Mouse (Mus musculus): ENCODE data around the gene Angpt4. TPM values are rescaled to one million over a fixed set of nuclear protein-coding genes. Genes with fewer than 3 reads are reported as not detected.

Angpt4 gene
- polyA plus RNA-seq, 1 experiment = 0.25 TPM

- H3K9ac ChIP-seq (ENCODE audit: low read depth, poor library complexity, severe bottlenecking) = no peak overlapping the region
- H3K9me3 ChIP-seq (replicated peaks; ENCODE audit: control insufficient read depth, insufficient read depth, low read length, poor library complexity, severe bottlenecking) = no peaks in the 10 kb centered on the region
- H3K27ac ChIP-seq (ENCODE audit: insufficient read depth, low read length) = no peak overlapping the region
- H3K4me3 ChIP-seq (ENCODE audit: low read depth, low read length) = no peak overlapping the region
- H3K4me1 ChIP-seq (ENCODE audit: control insufficient read depth, insufficient read depth, low read length) = no peaks in the 10 kb centered on the region
- TF ChIP-seq POLR2A (IDR thresholded peaks at IDR 0.05; ENCODE audit: insufficient read depth, low read length) (no peak), EP300 (IDR thresholded peaks at IDR 0.05; ENCODE audit: insufficient read depth, low read depth, low read length) (no peak), CTCF (IDR thresholded peaks at IDR 0.05; ENCODE audit: low read depth, low read length) (no peak)
- H3K36me3 ChIP-seq (ENCODE audit: control insufficient read depth, insufficient read depth, low read length, poor library complexity, severe bottlenecking) = no peaks in the 10 kb centered on the region
- H3K27me3 ChIP-seq (ENCODE audit: control insufficient read depth, insufficient read depth, low read length, poor library complexity, severe bottlenecking) = no peaks in the 10 kb centered on the region
Observed at GRCm38 (mm10) chr2:151927103-151927502, 16.1 kb downstream of the Angpt4 start.

GRCm38 (mm10) chr2:151930389-151931074, 19.5 kb downstream of the Angpt4 start:
- H3K4me3 ChIP-seq (ENCODE audit: low read depth, low read length) = no peak overlapping the region
- H3K4me1 ChIP-seq (ENCODE audit: control insufficient read depth, insufficient read depth, low read length) = no peaks in the 10 kb centered on the region
- no peaks in the 10 kb centered on the region for H3K36me3 ChIP-seq (ENCODE audit: control insufficient read depth, insufficient read depth, low read length, poor library complexity, severe bottlenecking)
- TF ChIP-seq CTCF (IDR thresholded peaks at IDR 0.05; ENCODE audit: low read depth, low read length) (peak; percentile 98), EP300 (IDR thresholded peaks at IDR 0.05; ENCODE audit: insufficient read depth, low read depth, low read length) (no peak), POLR2A (IDR thresholded peaks at IDR 0.05; ENCODE audit: insufficient read depth, low read length) (no peak)
- H3K27me3 ChIP-seq (ENCODE audit: control insufficient read depth, insufficient read depth, low read length, poor library complexity, severe bottlenecking) = no peaks in the 10 kb centered on the region
- H3K9ac ChIP-seq (ENCODE audit: low read depth, poor library complexity, severe bottlenecking) = no peak overlapping the region
- no peak overlapping the region for H3K27ac ChIP-seq (ENCODE audit: insufficient read depth, low read length)
- H3K9me3 ChIP-seq (replicated peaks; ENCODE audit: control insufficient read depth, insufficient read depth, low read length, poor library complexity, severe bottlenecking) = no peaks in the 10 kb centered on the region

GRCm38 (mm10) chr2:151937893-151938292, 26.9 kb downstream of the Angpt4 start:
- H3K9ac ChIP-seq (ENCODE audit: low read depth, poor library complexity, severe bottlenecking) = no peak overlapping the region
- H3K4me1 ChIP-seq (ENCODE audit: control insufficient read depth, insufficient read depth, low read length) = no peaks in the 10 kb centered on the region
- H3K4me3 ChIP-seq (ENCODE audit: low read depth, low read length) = no peak overlapping the region
- TF ChIP-seq POLR2A (IDR thresholded peaks at IDR 0.05; ENCODE audit: insufficient read depth, low read length) = no peak
- TF ChIP-seq EP300 (IDR thresholded peaks at IDR 0.05; ENCODE audit: insufficient read depth, low read depth, low read length) = no peak
- TF ChIP-seq CTCF (IDR thresholded peaks at IDR 0.05; ENCODE audit: low read depth, low read length) = no peak
- no peaks in the 10 kb centered on the region for H3K27me3 ChIP-seq (ENCODE audit: control insufficient read depth, insufficient read depth, low read length, poor library complexity, severe bottlenecking)
- H3K36me3 ChIP-seq (ENCODE audit: control insufficient read depth, insufficient read depth, low read length, poor library complexity, severe bottlenecking) = no peaks in the 10 kb centered on the region
- H3K9me3 ChIP-seq (replicated peaks; ENCODE audit: control insufficient read depth, insufficient read depth, low read length, poor library complexity, severe bottlenecking) = no peaks in the 10 kb centered on the region
- no peak overlapping the region for H3K27ac ChIP-seq (ENCODE audit: insufficient read depth, low read length)

- no peaks in the 10 kb centered on the region for H3K36me3 ChIP-seq (ENCODE audit: control insufficient read depth, insufficient read depth, low read length, poor library complexity, severe bottlenecking)
- no peak overlapping the region for H3K9ac ChIP-seq (ENCODE audit: low read depth, poor library complexity, severe bottlenecking)
- no peak overlapping the region for H3K27ac ChIP-seq (ENCODE audit: insufficient read depth, low read length)
- H3K9me3 ChIP-seq (replicated peaks; ENCODE audit: control insufficient read depth, insufficient read depth, low read length, poor library complexity, severe bottlenecking) = no peaks in the 10 kb centered on the region
- H3K27me3 ChIP-seq (ENCODE audit: control insufficient read depth, insufficient read depth, low read length, poor library complexity, severe bottlenecking) = no peaks in the 10 kb centered on the region
- H3K4me1 ChIP-seq (ENCODE audit: control insufficient read depth, insufficient read depth, low read length) = no peaks in the 10 kb centered on the region
- no peak for TF ChIP-seq EP300 (IDR thresholded peaks at IDR 0.05; ENCODE audit: insufficient read depth, low read depth, low read length)
- no peak for TF ChIP-seq CTCF (IDR thresholded peaks at IDR 0.05; ENCODE audit: low read depth, low read length)
- no peak for TF ChIP-seq POLR2A (IDR thresholded peaks at IDR 0.05; ENCODE audit: insufficient read depth, low read length)
- H3K4me3 ChIP-seq (ENCODE audit: low read depth, low read length) = peak overlapping the region; percentile 13
Observed at GRCm38 (mm10) chr2:151938780-151939200, 27.8 kb downstream of the Angpt4 start.

- Histone ChIP-seq H3K4me3 (ENCODE audit: low read depth, low read length) (no peak overlapping the region), H3K36me3 (ENCODE audit: control insufficient read depth, insufficient read depth, low read length, poor library complexity, severe bottlenecking) (no peaks in the 10 kb centered on the region), H3K27ac (ENCODE audit: insufficient read depth, low read length) (no peak overlapping the region), H3K4me1 (ENCODE audit: control insufficient read depth, insufficient read depth, low read length) (no peaks in the 10 kb centered on the region), H3K9ac (ENCODE audit: low read depth, poor library complexity, severe bottlenecking) (no peak overlapping the region), H3K9me3 (replicated peaks; ENCODE audit: control insufficient read depth, insufficient read depth, low read length, poor library complexity, severe bottlenecking) (no peaks in the 10 kb centered on the region), H3K27me3 (ENCODE audit: control insufficient read depth, insufficient read depth, low read length, poor library complexity, severe bottlenecking) (no peaks in the 10 kb centered on the region)
- TF ChIP-seq CTCF (IDR thresholded peaks at IDR 0.05; ENCODE audit: low read depth, low read length) (no peak), POLR2A (IDR thresholded peaks at IDR 0.05; ENCODE audit: insufficient read depth, low read length) (no peak), EP300 (IDR thresholded peaks at IDR 0.05; ENCODE audit: insufficient read depth, low read depth, low read length) (no peak)
Observed at GRCm38 (mm10) chr2:151939651-151940420, 28.8 kb downstream of the Angpt4 start.

- TF ChIP-seq EP300 (IDR thresholded peaks at IDR 0.05; ENCODE audit: insufficient read depth, low read depth, low read length) (no peak), POLR2A (IDR thresholded peaks at IDR 0.05; ENCODE audit: insufficient read depth, low read length) (no peak), CTCF (IDR thresholded peaks at IDR 0.05; ENCODE audit: low read depth, low read length) (peak; percentile 55)
- Histone ChIP-seq H3K27ac (ENCODE audit: insufficient read depth, low read length) (no peak overlapping the region), H3K4me1 (ENCODE audit: control insufficient read depth, insufficient read depth, low read length) (no peaks in the 10 kb centered on the region), H3K27me3 (ENCODE audit: control insufficient read depth, insufficient read depth, low read length, poor library complexity, severe bottlenecking) (no peaks in the 10 kb centered on the region), H3K9ac (ENCODE audit: low read depth, poor library complexity, severe bottlenecking) (no peak overlapping the region), H3K9me3 (replicated peaks; ENCODE audit: control insufficient read depth, insufficient read depth, low read length, poor library complexity, severe bottlenecking) (no peaks in the 10 kb centered on the region), H3K4me3 (ENCODE audit: low read depth, low read length) (no peak overlapping the region), H3K36me3 (ENCODE audit: control insufficient read depth, insufficient read depth, low read length, poor library complexity, severe bottlenecking) (no peaks in the 10 kb centered on the region)
Observed at GRCm38 (mm10) chr2:151941269-151941668, 30.3 kb downstream of the Angpt4 start.
